Mouse (Mus musculus) G1E (cell line): Measurements from ENCODE around the gene Sema5b.

Experiments
- CTCF ChIP-seq: IDR thresholded peaks from 2 replicates; pipeline ENCODE4 v1.5.1; 2012; ENCODE audit warnings: low read depth, low read length, inconsistent platforms, mixed read lengths
- GATA1 ChIP-seq: IDR thresholded peaks from 2 replicates; pipeline ENCODE4 v1.6.1; 2012; ENCODE audit warnings: borderline replicate concordance, low read length, inconsistent platforms, mixed read lengths
- GATA2 ChIP-seq: IDR thresholded peaks from 2 replicates; pipeline ENCODE4 v1.6.1; 2012; ENCODE audit warnings: low read depth, low read length, inconsistent platforms, borderline replicate concordance
- POLR2AphosphoS5 ChIP-seq: IDR thresholded peaks from 2 replicates; pipeline ENCODE4 v1.6.1; 2012; ENCODE audit warnings: low read depth, low read length, inconsistent platforms; ENCODE audit not compliant: insufficient replicate concordance
- TAL1 ChIP-seq: conservative IDR thresholded peaks from 2 replicates; pipeline ENCODE4 v1.6.1; 2012; ENCODE audit warnings: low read depth, low read length, inconsistent platforms, mixed read lengths

- TF ChIP-seq CTCF (no peak), GATA1 (no peak), GATA2 (no peak), POLR2AphosphoS5 (no peak), TAL1 (no peak)
Observed at GRCm38 (mm10) chr16:35704796-35705195, 163.9 kb downstream of the Sema5b start.
